Mouse (Mus musculus) embryonic stem cell, embryonic (primary cell): ENCODE data around the gene Wdr95.

Source experiments
- CTCF ChIA-PET, 4 experiments: fragments of 300-600 bp in 2 of 4; fragments of 350-600 bp in 2 of 4; sonication (Branson Sonifier 250); formaldehyde crosslinking; loops; one replicate each; lab custom pipeline; 2022; ENCODE audit warnings: inconsistent platforms in 2 of 4; lab: Charles Lee
- POLR2A ChIA-PET, 4 experiments: fragments of 300-600 bp in 2 of 4; fragments of 350-600 bp in 2 of 4; sonication (Branson Sonifier 250); formaldehyde crosslinking; loops; one replicate each; lab custom pipeline; 2022; ENCODE audit warnings: antibody characterized with exemption in 4 of 4, inconsistent platforms in 1 of 4; lab: Charles Lee

The Wdr95 gene

DNA sequence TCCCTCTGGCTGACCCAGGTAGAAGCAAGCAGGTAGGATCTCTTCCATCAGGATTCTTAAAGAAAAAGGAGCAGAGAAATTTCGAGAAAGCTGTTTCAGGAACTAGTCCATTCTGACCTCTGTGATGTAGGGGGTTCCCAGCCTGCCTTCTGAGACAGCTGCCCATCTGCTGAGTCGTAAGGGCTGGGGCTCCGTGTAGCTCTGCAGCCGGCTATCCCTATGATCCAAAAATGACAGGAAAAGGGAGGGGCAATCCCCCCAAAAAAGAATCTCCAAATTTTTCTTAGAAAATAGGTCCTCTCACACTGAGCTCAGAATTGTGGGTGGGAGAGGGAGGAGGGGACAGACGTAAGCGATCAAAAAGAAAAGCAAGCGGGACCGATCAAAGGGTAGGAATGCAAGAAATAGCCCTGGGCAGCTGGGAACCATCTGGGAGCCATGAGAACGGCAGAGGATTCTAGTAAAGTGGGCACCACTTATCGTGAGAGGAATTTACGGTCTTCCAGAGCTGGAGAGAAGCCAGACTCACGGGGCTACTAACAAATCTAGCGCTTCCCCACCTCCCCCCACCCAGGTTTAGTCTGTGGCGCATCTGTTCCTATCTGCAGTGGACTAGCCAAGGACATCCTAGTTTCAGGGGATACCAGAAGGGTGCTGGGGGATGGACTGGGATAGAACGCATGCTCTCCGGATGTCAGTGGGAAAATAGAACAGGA is 9.5 kb downstream of the Wdr95 start:
- ChIA-PET POLR2A (interaction anchor here in 2 of 4 experiments (0.6 to 1.2 kb wide), 2 partner anchors 14 to 31 kb away, joined by 5 read pairs; no protein-coding TSS in a partner anchor), CTCF (interaction anchor here (0.6 to 2.4 kb wide), 5 partner anchors 13 to 15 kb away, joined by 3 to 10 read pairs (median 4); no protein-coding TSS in a partner anchor)

DNA sequence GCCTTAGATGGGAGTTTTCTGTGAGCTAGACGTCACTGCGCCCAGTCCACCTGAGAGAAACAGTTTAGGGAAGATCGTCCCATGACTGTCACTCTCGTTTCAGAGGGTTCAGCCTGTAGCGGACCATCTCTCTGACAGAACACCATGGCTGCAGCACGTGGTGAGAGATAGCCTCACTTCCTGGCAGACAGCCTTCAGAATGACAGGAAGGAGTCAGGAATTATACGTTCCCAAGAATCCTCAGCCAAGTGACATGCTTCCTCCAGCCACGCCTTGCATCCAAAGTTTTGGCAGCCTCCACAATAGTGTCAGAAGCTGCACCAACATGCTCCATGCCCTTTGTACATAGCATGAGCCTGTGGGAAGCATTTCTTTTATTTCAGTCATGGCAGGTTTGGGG is 10.1 kb downstream of the Wdr95 start:
- POLR2A ChIA-PET: interaction anchor here in 2 of 4 experiments (0.6 to 1.2 kb wide), 2 partner anchors 15 to 30 kb away, joined by 5 read pairs; no protein-coding TSS in a partner anchor
- CTCF ChIA-PET: interaction anchor here in 3 of 4 experiments (0.8 to 2.4 kb wide), 3 partner anchors 14 kb away, joined by 3 to 10 read pairs (median 3); no protein-coding TSS in a partner anchor

DNA sequence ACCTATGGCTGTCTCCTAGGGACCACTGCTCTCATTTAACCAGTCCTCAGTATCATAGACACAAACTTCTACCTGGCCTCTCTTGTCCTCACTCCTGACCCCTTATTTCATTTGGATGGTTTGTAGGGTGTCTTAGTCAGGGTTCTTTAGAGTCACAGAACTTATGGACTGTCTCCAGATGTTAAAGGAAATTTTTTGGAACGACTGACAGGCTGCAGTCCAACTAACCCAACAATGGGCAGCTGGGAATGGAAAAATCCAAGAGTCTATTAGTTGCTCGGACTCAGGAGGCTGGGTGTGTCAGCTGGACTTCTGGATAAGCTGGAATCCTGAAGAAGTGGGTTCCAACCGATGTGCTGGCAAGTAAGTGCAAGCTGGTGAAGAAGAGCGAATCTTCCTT is 10.6 kb downstream of the Wdr95 start:
- ChIA-PET CTCF (interaction anchor here in 3 of 4 experiments (1.0 to 2.4 kb wide), 3 partner anchors 13 to 14 kb away, joined by 3 to 10 read pairs (median 3); no protein-coding TSS in a partner anchor), POLR2A (interaction anchor here in 2 of 4 experiments (0.5 to 0.6 kb wide), 2 partner anchors 15 to 17 kb away, joined by 3 to 5 read pairs; no protein-coding TSS in a partner anchor)

DNA sequence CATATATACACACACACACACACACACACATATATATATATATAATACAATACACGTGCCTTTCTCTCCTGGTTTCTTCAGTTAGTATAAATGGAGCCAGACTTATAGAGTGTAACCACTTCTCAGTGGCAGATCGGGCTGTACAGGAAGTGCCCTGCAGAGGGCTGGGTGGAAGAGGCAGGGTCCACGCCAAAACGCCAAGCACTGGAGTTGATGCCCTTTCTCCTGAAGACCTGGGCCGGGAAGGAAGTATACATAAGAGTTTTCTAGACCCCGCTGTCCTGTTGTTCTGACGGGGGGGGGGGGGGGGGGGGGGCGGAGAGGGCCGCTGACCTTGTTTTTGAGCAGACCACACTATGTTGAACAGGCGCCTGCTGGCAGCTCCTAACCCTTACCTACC is 22.7 kb downstream of the Wdr95 start:
- CTCF ChIA-PET: interaction anchor here in 2 of 4 experiments (1.3 to 1.7 kb wide), 4 partner anchors 15 to 290 kb away, joined by 3 to 10 read pairs (median 4); no protein-coding TSS in a partner anchor
- POLR2A ChIA-PET: interaction anchor here in 2 of 4 experiments (1.1 to 1.6 kb wide), 3 partner anchors 18 to 85 kb away, joined by 4 to 5 read pairs (median 4); partner anchors contain the start of gene Hsph1 (in 1 of the 2)

DNA sequence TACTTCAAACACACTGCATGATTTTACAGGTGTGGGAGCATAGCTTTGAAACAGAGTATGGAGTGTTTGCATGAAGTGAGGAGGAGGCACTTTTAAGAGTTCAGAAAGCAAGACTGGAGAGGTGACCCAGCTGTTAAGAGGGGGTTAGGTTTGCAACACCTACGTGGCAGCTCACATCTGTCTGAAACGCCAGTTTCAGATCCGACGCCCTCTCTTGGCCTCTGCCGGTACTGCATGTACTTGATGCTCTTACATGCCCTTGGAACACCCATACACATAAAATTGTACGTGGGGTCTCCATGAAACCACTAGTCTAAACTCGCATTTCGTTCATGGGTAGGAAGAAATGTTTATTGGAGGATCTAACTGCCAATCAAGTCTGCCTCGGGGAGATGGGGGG is 24.3 kb downstream of the Wdr95 start:
- ChIA-PET POLR2A (interaction anchor here (0.5 to 1.9 kb wide), 21 partner anchors 9 to 483 kb away, joined by 3 to 11 read pairs (median 4); partner anchors contain the start of genes Hsph1 (in 1 of the 4) and Wdr95 (in 1 of the 4)), CTCF (interaction anchor here (0.6 to 2.7 kb wide), 36 partner anchors 10 to 1099 kb away, joined by 3 to 19 read pairs (median 3); partner anchors contain the start of gene Wdr95 (in 1 of the 4))

DNA sequence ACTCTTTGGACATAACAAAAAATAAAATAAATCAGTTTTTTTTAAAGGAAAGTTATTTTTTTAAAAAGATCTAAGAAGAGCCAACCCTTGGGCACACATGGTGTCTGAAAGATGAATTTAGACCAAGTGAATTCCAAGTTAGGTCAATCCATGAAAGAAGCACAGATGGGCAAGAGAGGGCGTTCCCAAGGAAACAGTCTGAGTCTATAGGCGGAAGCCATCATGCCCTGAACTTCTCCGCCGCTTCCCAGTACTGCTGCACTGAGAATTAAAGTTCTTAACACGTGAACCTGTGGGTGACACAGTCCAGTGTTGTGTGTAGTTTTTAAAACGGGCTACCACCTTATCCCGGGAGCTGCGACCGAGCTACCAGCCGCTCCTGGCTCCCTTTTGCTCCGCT is 24.9 kb downstream of the Wdr95 start:
- ChIA-PET CTCF (interaction anchor here (0.6 to 2.7 kb wide), 10 partner anchors 16 to 646 kb away, joined by 3 to 19 read pairs (median 3); partner anchors contain the start of gene Wdr95 (in 1 of the 4)), POLR2A (interaction anchor here in 3 of 4 experiments (0.6 to 1.9 kb wide), 9 partner anchors 15 to 155 kb away, joined by 3 to 5 read pairs (median 3); no protein-coding TSS in a partner anchor)

DNA sequence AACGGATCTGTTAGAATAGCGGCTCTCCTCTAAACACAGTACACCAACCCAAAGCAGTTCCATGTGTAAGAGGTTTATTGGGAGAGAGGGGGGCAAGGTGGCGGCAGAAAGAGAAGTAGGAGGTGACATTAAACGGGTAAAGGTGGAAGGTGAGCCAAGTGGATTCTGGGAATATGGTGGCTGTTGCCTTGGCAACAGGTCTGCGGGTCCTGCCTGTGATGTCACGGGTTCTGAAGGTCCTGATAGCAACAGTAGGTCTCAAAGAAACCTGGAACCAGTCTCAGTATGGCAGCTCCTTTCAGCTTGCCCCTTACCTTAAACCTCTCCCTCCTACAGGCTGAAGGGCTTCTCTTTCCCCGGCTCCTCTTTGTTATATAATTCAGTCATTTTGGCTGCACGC is 25.9 kb downstream of the Wdr95 start:
- ChIA-PET CTCF (interaction anchor here in 1 of 4 experiments (2.7 kb wide), 1 partner anchor 25 kb away, joined by 19 read pairs; the partner anchor contains the start of gene Wdr95), POLR2A (interaction anchor here in 2 of 4 experiments (0.6 to 1.8 kb wide), 7 partner anchors 14 to 95 kb away, joined by 3 to 4 read pairs (median 3); no protein-coding TSS in a partner anchor)

DNA sequence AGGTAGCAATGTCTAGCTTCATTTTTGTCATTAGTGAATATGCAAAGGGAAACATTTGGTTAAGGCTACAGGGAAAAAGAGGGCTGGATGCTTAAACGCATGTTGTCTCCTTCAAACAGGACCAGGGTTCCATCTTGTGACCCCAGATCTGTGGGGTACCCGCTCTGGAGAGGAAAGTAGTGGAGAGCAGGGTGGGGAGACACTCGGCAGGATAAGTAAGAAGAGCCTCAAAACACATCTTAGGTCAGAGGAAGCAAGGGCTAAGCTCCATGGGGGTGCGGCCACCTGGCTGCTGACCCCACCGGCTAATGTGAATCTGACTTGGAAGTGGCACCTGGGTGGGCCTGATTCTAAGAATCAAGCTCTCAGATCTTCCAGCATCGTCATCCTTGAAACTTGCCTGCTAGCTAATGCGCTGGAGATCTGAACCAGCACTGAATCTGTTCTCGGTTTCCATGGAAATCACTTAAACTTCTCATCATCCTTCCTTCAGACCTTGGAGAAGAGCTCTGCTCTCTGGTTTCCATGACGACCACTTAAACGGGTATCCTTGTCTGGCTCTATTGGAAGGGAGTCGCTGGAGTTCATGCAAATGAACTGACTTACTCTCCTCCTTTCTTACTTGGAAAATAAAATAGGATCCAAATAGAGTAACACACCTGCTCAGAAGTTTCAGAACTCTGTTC is 32.6 kb downstream of the Wdr95 start:
- POLR2A ChIA-PET: interaction anchor here in 2 of 4 experiments (0.7 to 1.3 kb wide), 3 partner anchors 9 to 55 kb away, joined by 3 to 5 read pairs (median 4); no protein-coding TSS in a partner anchor
- CTCF ChIA-PET: no interaction called here

DNA sequence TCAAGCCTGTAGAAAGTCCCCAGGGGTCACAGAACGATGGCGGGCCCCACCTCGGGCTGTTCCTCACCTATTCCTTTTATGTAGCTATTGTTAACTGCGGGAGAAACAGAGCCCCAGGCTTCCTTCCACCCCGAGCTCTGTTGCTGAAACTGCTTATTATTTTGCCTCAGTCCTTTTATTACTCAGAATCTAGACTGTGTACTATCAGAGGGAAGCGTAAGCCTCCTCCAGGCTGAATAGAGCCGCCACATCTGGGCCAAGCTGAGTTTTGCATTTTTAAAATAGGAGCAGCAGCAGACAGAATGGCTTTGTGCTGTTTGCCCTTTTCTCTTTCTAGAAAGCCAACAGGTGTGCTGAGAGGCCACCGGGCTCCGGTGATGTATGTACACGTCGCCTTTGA is 37.5 kb downstream of the Wdr95 start:
- CTCF ChIA-PET: interaction anchor here in 1 of 4 experiments (2.3 kb wide), 1 partner anchor 14 kb away, joined by 10 read pairs; no protein-coding TSS in a partner anchor
- POLR2A ChIA-PET: interaction anchor here in 1 of 4 experiments (0.6 to 1.2 kb wide), 2 partner anchors 31 to 83 kb away, joined by 4 read pairs; no protein-coding TSS in a partner anchor

DNA sequence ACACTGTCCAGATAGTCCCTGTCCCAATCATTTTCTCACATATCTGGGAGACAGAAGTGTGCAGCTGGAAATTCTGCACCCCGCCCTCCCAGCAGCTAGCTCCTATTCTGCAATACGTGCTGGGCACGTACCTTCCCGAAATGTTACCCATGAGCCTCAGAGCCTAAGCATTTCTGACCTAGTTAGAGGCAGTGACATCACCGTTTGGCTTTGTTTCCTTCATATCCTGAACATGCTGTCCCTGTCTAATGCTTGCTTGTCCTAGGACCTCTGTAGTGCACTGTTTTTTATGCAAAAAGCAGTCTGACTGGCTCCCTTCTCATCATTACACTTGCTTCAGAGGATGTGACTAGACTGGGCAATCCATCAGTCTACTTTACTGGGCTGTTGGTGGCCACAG is 38.5 kb downstream of the Wdr95 start:
- ChIA-PET CTCF (interaction anchor here in 1 of 4 experiments (2.3 kb wide), 1 partner anchor 15 kb away, joined by 10 read pairs; no protein-coding TSS in a partner anchor), POLR2A (no interaction called here)

DNA sequence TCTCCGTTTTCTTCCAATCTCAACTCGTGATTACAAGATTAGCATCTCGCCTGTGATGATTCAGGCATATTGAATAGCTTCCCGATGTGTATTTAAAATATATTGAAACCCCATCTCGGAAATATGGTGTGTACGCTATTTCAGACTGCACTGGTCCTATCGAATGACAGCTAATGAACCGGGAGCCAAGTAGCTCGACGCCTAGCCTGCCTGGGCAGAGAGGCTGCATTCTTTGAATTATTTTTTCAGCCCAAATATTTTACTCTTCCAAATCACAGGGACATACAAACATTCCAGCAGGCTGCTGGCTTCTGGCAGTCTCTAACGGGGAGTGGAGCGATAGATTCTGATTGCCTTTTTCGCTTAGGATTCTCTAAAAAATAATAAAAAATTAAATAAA is 40.5 kb downstream of the Wdr95 start:
- ChIA-PET POLR2A (interaction anchor here in 3 of 4 experiments (0.9 to 1.3 kb wide), 9 partner anchors 10 to 248 kb away, joined by 3 to 5 read pairs (median 3); partner anchors contain the start of gene Hsph1 (in 1 of the 3)), CTCF (interaction anchor here in 3 of 4 experiments (1.3 to 1.4 kb wide), 2 partner anchors 16 kb away, joined by 3 read pairs; no protein-coding TSS in a partner anchor)

DNA sequence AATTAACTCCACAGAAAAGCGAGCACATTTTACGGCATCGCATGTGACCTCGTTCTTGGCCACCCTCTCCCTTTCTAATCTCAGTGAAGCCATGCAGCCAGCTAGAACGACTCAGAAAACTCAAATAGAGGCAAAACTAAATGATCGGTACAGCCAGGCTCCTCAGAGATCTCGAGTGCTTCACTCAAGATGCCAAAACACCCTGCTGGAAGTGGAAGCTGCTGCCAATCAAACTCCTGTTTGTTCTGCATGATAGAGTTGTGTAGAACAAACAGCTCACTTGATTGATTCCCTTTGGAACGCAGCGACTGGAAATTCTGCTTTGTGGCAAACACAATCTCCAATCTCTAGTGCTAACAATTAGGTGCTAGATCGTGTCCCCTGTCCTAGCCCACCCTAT is 48.5 kb downstream of the Wdr95 start:
- POLR2A ChIA-PET: interaction anchor here in 3 of 4 experiments (0.6 to 1.6 kb wide), 12 partner anchors 9 to 101 kb away, joined by 3 to 6 read pairs (median 3); no protein-coding TSS in a partner anchor
- CTCF ChIA-PET: interaction anchor here in 1 of 4 experiments (0.6 kb wide), 1 partner anchor 52 kb away, joined by 3 read pairs; no protein-coding TSS in a partner anchor

DNA sequence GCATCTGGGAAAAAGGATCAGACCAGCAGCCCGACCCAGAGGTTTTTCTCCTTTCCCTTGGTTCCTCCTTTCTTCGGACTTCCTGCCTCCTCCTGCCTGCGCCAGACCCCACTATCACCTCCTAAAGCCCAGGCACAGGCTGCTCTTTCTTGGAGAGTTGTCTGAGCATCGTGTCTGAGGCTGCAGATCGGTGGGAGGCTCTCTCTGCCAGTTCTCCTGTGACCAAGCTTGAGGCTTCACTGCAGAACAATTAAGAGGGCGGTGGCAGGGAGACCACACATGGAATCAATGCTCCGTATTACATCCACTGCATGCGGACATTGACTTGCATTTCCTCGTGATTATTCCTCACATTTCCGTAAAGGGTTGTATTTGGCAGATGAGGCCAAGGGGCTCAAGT is 49.0 kb downstream of the Wdr95 start:
- CTCF ChIA-PET: no interaction called here
- POLR2A ChIA-PET: interaction anchor here in 3 of 4 experiments (0.6 to 1.6 kb wide), 9 partner anchors 8 to 101 kb away, joined by 3 to 6 read pairs (median 3); no protein-coding TSS in a partner anchor

DNA sequence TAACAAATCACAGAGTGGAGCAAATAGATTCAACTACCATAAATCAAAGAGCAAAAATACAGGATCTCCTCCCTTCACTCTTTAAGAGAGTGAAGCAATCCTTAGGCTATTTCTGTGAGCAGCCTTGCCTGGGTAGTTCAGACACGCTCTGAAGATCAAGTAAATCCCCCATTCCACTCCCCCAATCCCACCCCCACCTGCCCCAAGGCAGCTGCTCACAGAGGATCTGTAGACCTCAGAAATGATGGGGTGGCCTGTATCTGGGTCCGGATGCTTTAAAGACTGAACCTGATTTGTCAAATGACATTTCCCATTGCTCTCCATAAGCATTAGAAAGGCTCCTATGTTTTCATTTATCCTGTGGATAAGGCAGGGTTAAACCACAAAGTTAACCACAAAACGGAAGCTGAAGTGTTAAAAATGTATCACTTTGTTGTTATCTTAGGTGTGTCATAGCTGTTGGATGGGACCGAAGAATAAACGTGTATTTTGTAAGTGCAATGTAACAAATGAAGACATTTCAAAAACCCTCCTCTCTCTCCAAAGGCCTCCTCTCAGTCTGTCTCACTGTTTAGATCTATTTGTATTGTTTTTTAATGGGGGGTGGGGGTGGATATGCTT is 54.3 kb downstream of the Wdr95 start:
- CTCF ChIA-PET: interaction anchor here in 1 of 4 experiments (1.0 kb wide), 1 partner anchor 166 kb away, joined by 4 read pairs; no protein-coding TSS in a partner anchor

DNA sequence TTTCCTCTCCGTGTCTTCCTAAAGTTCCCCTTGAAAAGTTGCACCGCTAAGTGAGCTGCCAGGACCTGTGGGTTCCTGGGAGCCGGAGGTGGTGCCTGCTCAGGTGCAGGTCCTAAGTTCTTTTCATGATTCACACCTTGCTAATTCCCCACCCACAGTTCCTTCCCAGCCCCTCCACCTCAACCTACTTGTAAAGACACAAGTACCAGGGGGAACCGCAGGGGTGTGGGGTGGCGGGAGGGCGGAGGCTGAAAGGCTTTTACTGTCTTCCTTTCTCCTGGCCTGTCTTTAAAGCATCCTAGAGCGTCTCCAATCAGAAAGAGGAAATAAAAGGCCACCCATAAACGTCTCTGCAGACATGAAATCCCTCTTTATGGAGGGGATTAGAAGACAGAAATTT is 55.0 kb downstream of the Wdr95 start:
- POLR2A ChIA-PET: interaction anchor here in 2 of 4 experiments (0.7 to 1.3 kb wide), 6 partner anchors 15 to 30 kb away, joined by 3 to 5 read pairs (median 3); no protein-coding TSS in a partner anchor
- CTCF ChIA-PET: interaction anchor here in 1 of 4 experiments (1.0 kb wide), 1 partner anchor 165 kb away, joined by 4 read pairs; no protein-coding TSS in a partner anchor

More for the DNA sequence above, 54.3 kb downstream of the Wdr95 start:
- POLR2A ChIA-PET: interaction anchor here in 1 of 4 experiments (0.7 to 1.0 kb wide), 3 partner anchors 14 to 25 kb away, joined by 3 to 5 read pairs (median 3); no protein-coding TSS in a partner anchor

DNA sequence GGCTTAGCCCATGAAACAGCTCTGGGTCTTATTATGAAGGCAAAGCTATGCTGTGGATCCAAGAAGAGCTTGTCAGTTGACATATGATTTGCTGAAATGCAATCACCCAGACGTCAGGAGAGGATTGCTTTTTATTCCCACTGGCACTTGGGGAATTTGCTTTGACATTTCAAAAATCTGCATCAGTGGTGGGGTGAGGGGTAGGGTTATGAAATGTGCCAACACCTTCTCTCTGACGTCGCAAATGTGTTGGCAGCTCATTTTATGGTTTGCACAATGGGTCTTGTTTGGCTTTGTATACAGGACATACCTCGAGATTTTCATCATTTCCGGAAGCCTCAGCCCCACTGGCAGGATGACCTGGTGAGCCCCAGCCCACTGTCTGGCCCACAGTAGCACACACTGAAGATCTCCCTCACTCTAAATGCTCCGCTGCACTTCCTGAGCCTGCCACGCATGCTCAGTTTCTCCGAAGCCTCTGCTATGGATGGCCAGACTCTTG is 55.7 kb downstream of the Wdr95 start:
- ChIA-PET CTCF (interaction anchor here in 3 of 4 experiments (0.5 to 1.5 kb wide), 5 partner anchors 13 to 682 kb away, joined by 3 to 7 read pairs (median 4); no protein-coding TSS in a partner anchor), POLR2A (interaction anchor here in 3 of 4 experiments (0.7 to 1.5 kb wide), 8 partner anchors 16 to 148 kb away, joined by 3 to 4 read pairs (median 3); no protein-coding TSS in a partner anchor)
